Mouse (Mus musculus) E14TG2a.4 (cell line): Measurements from ENCODE around the gene Tmem209.

Source experiments
- H3K27me3 ChIP-seq: 2 replicates; pipeline ENCODE4 v1.6.1; 2014; ENCODE audit warnings: low read length, control low read depth; ENCODE audit not compliant: insufficient read depth
- H3K36me3 ChIP-seq: 2 replicates; pipeline ENCODE4 v1.6.1; 2014; ENCODE audit warnings: low read length, control low read depth; ENCODE audit not compliant: insufficient read depth
- H3K4me1 ChIP-seq: replicated peaks from 2 replicates; pipeline ENCODE4 v1.6.1; 2014; ENCODE audit warnings: low read depth, low read length, control low read depth
- H3K4me3 ChIP-seq: replicated peaks from 2 replicates; pipeline ENCODE4 v1.5.1; 2014; ENCODE audit warnings: mild to moderate bottlenecking, low read length
- H3K9me3 ChIP-seq: 2 replicates; pipeline ENCODE4 v1.6.1; 2014; ENCODE audit warnings: low read length, control low read depth
- CTCF ChIP-seq: conservative IDR thresholded peaks from 2 replicates; pipeline ENCODE4 v1.5.1; 2014; ENCODE audit warnings: low read length
- NANOG ChIP-seq: IDR thresholded peaks from 2 replicates; pipeline ENCODE4 v1.6.1; 2014; ENCODE audit warnings: borderline replicate concordance, low read length, mixed read lengths
- POU5F1 ChIP-seq: IDR thresholded peaks from 2 replicates; pipeline ENCODE4 v1.6.1; 2014; ENCODE audit warnings: low read length, borderline replicate concordance

Gene Tmem209

DNA sequence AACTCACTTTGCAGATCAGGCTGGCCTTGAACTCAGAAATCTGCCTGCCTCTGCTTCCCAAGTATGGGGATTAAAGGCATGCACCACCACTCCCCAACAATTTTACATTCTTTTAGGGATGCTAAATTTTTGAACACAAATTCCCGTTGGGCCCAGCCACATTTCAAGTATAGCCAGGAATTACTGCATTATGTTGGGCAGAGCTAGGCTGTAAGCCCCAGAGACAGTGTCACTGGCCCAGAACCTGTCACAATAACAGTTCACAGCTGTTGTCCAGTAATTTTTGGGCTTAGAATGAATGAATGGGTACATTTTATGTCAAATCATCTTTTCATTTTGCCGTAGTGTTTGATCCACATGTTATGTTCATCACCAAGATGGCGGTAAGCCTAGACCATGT is 73.1 kb downstream of the Tmem209 start:
- H3K36me3 ChIP-seq: peaks cover 6% of the 10 kb centered on the region
- TF ChIP-seq CTCF: no peak
- no peak for TF ChIP-seq POU5F1
- no peak for TF ChIP-seq NANOG
- no peaks in the 10 kb centered on the region for H3K9me3 ChIP-seq
- no peaks in the 10 kb centered on the region for H3K27me3 ChIP-seq
- no peak overlapping the region for H3K4me3 ChIP-seq
- 0 out of 2 replicates have a peak, but pooled peaks cover 6% of the 10 kb centered on the region for H3K4me1 ChIP-seq

DNA sequence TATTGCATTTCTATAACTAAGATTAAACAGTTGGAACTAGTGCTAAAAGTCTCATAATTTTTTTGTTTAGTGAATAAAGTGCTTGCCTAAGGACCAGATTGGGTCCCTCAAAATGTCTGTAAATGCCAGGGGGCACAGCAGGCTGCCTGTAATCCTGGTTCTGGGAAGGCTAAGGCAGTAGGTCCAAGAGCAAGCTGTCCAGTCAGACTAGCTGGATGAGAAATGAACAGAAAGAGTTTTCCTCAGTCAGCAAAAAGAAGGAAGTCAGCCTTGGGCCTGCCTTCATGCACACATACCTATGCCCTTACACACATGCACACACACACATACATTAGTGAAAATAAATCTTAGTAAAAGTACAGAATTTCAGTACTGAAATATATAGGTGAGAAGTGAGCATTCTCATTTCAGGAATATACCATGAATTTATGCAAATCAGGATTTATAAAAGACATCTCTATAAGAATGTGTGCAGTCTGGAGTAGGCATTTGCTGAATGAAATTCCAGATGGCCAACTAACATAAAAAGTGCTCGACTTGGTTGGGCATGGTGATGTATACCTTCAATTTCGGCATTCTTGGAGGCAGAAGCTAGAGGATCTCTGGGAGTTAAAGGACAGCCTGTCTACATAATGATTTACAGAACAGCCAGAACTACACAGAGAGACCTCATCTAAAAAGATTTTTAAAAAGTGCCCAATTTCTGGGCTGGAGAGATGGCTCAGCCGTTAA is 77.0 kb downstream of the Tmem209 start:
- TF ChIP-seq NANOG (no peak), CTCF (no peak), POU5F1 (no peak)
- Histone ChIP-seq H3K36me3 (no peaks in the 10 kb centered on the region; the same call in 1 of the 2 replicates), H3K4me1 (0 out of 2 replicates have a peak, but pooled peaks cover 4% of the 10 kb centered on the region), H3K27me3 (no peaks in the 10 kb centered on the region), H3K4me3 (no peak overlapping the region), H3K9me3 (no peaks in the 10 kb centered on the region)
